Mouse (Mus musculus): ENCODE data around the gene Ssb.

GRCm38 (mm10) chr2:69884581-69884980, 23.2 kb downstream of the Ssb start:
- no peak for TF ChIP-seq CTCF (IDR thresholded peaks at IDR 0.05)
- TF ChIP-seq EP300 (IDR thresholded peaks at IDR 0.05): no peak
